Mouse (Mus musculus) heart, postnatal 0 days (tissue): ENCODE results near the gene Sycn.

Source experiments
- CTCF ChIP-seq: IDR thresholded peaks from 2 replicates; pipeline ENCODE4 v1.5.1; 2016; ENCODE audit warnings: antibody characterized with exemption, control low read depth, low read depth
- EP300 ChIP-seq: IDR thresholded peaks from 2 replicates; pipeline ENCODE4 v1.6.1; 2016; ENCODE audit warnings: antibody characterized with exemption, low read depth

DNA sequence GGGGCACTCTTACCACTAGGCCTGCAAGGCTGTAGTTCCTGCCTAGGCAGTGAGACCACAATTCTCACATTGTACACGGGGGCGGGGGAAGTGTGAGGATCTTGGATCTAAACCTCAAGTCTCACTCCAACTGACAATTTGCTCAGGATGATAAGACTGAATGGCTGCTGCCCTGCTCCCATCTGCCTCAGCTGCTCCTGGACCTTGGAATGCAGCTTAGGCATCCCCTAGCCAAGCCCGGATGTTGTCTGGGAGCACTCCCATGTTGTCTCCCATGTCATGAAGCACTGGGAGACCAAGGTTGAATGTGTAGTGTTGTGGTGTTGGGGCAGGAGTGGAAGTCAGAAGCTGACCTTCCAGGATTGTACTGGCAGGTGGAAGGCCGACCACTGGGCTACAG, 26.9 kb downstream of the Sycn start:
- no peak for TF ChIP-seq EP300
- no peak for TF ChIP-seq CTCF
